Mouse (Mus musculus) liver, embryonic 14.5 days (tissue): ENCODE results near the gene Carmil1.

ENCODE experiments used
- CTCF ChIP-seq: IDR thresholded peaks from 2 replicates; pipeline ENCODE4 v1.5.1; 2016; ENCODE audit warnings: antibody characterized with exemption, low read depth, control low read depth
- EP300 ChIP-seq: IDR thresholded peaks from 2 replicates; pipeline ENCODE4 v1.6.1; 2016; ENCODE audit warnings: antibody characterized with exemption, low read depth

- TF ChIP-seq CTCF (no peak), EP300 (no peak)
Measured at GRCm38 (mm10) chr13:24238456-24239120, 42.0 kb downstream of the Carmil1 start.
